Mouse (Mus musculus): ENCODE results near the gene 4930438A08Rik. TPM values are rescaled to one million over a fixed set of nuclear protein-coding genes. Genes with fewer than 3 reads are reported as not detected.
A peak's percentile ranks its signal among the peaks of the same experiment; 100 is the strongest.

Gene 4930438A08Rik
- polyA plus RNA-seq, 2 experiments = 0.09 to 0.47 TPM

DNA sequence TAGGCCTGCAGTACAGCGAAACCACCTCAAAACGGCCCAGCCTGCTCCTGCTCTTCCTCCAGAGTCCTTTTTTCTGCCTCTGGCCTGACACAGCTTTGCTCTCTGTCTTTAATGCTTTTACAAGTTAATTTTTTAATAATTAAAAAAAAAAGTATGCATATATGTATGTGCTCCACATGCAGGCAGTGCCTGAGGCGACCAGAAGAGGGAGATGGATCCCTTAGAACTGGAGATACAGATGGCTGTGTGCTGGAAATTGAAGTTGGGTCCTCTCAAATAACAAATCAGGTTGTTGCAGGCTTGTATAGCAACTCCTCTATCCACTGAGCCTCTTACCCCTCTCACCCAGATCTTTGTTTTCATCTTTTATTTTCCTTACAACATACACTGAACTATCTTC is 52.2 kb downstream of the 4930438A08Rik start:
- Histone ChIP-seq H3K9ac (ENCODE audit: low read depth, low read length, severe bottlenecking) (no peak overlapping the region), H3K27ac (replicated peaks; ENCODE audit: low read depth, low read length) (no peak overlapping the region), H3K4me2 (replicated peaks; ENCODE audit: low read depth, low read length, severe bottlenecking) (no peak overlapping the region), H3K4me1 (ENCODE audit: control insufficient read depth, insufficient read depth, low read length) (peaks cover 23% of the 10 kb centered on the region), H3K36me3 (ENCODE audit: control insufficient read depth, insufficient read depth, low read length) (peaks cover 8% of the 10 kb centered on the region; the same call in 1 of the 2 replicates), H3K4me3 (replicated peaks; ENCODE audit: low read length) (no peak overlapping the region), H3K9me3 (ENCODE audit: control insufficient read depth, low read length) (no peaks in the 10 kb centered on the region), H3K27me3 (ENCODE audit: control insufficient read depth, insufficient read depth, low read length) (no peaks in the 10 kb centered on the region)
- ATAC-seq (ENCODE audit: low FRiP score, low read depth) (no peak), DNase-seq (ENCODE audit: low spot score) (no peak)
- 100% methylated on average over 3 of the region's 3 CpGs for WGBS
- no peak for TF ChIP-seq POLR2A (IDR thresholded peaks at IDR 0.05; ENCODE audit: borderline replicate concordance, extremely low read depth, insufficient read depth, insufficient read length)

DNA sequence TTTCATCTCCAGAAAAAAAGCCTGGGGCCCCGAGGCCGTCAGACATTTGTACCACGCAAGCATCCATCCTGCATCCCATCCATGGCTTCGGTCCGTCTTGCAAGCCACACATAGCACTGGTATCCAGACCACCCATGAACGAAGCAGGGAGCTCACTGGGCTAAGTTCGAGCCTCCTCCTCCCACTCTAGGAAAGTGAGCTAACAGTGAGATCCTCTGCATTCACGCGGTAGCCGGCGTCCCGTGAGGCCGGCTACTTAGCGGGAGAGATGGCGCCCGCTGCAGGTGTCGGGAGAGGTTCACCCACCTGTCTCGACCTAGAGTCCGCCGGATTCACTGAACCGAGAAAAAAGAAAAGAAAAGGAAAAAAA is 55.3 kb downstream of the 4930438A08Rik start:
- WGBS = under 1% methylated on average over 21 of the region's 21 CpGs
- TF ChIP-seq POLR2A (IDR thresholded peaks at IDR 0.05; ENCODE audit: borderline replicate concordance, extremely low read depth, insufficient read depth, insufficient read length) = no peak

DNA sequence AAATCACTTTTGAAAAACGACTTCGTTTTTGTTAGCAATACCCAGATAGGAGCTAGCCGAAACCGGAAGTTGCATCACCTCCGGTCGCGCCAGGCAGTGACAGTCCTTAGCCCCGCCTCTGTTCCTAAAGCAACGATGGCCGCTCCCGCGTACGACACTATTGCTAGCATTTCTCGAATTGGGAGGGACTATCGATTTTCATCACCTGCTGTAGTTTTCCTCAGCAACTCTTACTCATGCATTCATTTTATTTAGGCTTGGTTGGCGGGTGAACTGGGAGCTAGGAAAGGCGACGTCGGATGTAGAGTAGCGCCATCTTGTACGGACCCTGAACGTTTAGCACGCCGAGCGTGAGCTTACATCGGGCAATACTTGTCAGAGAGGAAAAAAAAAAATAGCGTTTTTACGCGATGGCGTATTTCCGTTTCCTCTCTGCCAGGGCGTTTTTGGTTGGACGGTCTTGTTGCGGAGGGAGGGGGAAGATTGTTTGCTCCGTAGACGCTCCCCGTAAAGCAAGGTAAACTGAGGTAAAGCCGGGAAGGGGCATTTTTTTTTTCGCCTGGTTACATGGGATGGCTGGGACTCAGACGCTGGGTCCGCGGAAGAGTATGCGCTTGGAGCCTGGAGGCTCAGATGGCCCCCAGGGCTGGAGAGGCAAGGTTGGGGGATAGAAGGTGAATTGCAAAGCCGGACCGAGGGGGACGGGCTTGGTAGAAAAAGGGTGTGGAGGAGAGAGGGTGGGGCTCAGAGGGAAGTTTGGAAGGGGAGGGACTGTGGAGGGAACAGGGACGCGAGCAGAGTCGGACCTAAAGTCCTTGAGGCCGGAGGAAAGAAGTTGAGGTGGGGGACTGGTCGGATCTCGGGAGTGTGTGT is 55.9 kb downstream of the 4930438A08Rik start, which contains the start of the genes Zfp672 and Sh3bp5l:
TSS of gene Zfp672 (minus strand) at position 64 of the 873 bp plus-strand sequence.
TSS of gene Sh3bp5l (plus strand) at position 449 of the 873 bp plus-strand sequence.
- 3% methylated on average over 52 of the region's 52 CpGs for WGBS
- Histone ChIP-seq H3K9ac (ENCODE audit: low read depth, low read length, severe bottlenecking) (peak within 1 kb of the TSS; percentile 77), H3K9me3 (ENCODE audit: control insufficient read depth, low read length) (no peaks in the 10 kb centered on the region), H3K4me1 (ENCODE audit: control insufficient read depth, insufficient read depth, low read length) (peaks cover 12% of the 10 kb centered on the region), H3K4me2 (replicated peaks; ENCODE audit: low read depth, low read length, severe bottlenecking) (peak within 1 kb of the TSS; percentile 60), H3K27ac (replicated peaks; ENCODE audit: low read depth, low read length) (peak within 1 kb of the TSS; percentile 67), H3K4me3 (replicated peaks; ENCODE audit: low read length) (peak within 1 kb of the TSS; percentile 79), H3K27me3 (ENCODE audit: control insufficient read depth, insufficient read depth, low read length) (no peaks in the 10 kb centered on the region), H3K36me3 (ENCODE audit: control insufficient read depth, insufficient read depth, low read length) (peaks cover 36% of the 10 kb centered on the region)
- TF ChIP-seq POLR2A (IDR thresholded peaks at IDR 0.05; ENCODE audit: borderline replicate concordance, extremely low read depth, insufficient read depth, insufficient read length) = peak; percentile 65; the same call in 1 of the 2 replicates
- DNase-seq (ENCODE audit: low spot score) (peak; percentile 98), ATAC-seq (ENCODE audit: low FRiP score, low read depth) (peak; percentile 95)

More for the DNA sequence above, 55.3 kb downstream of the 4930438A08Rik start:
- H3K4me2 ChIP-seq (replicated peaks; ENCODE audit: low read depth, low read length, severe bottlenecking) = peak overlapping the region; percentile 60
- peak overlapping the region; percentile 77 for H3K9ac ChIP-seq (ENCODE audit: low read depth, low read length, severe bottlenecking)
- peak overlapping the region; percentile 67 for H3K27ac ChIP-seq (replicated peaks; ENCODE audit: low read depth, low read length)
- no peaks in the 10 kb centered on the region for H3K9me3 ChIP-seq (ENCODE audit: control insufficient read depth, low read length)
- H3K4me3 ChIP-seq (replicated peaks; ENCODE audit: low read length) = peak overlapping the region; percentile 79
- peaks cover 12% of the 10 kb centered on the region for H3K4me1 ChIP-seq (ENCODE audit: control insufficient read depth, insufficient read depth, low read length)
- DNase-seq (ENCODE audit: low spot score) (peak; percentile 12), ATAC-seq (ENCODE audit: low FRiP score, low read depth) (0 out of 2 replicates have a peak, but pooled peaks have one; percentile 5)
- peaks cover 34% of the 10 kb centered on the region for H3K36me3 ChIP-seq (ENCODE audit: control insufficient read depth, insufficient read depth, low read length)
- no peaks in the 10 kb centered on the region for H3K27me3 ChIP-seq (ENCODE audit: control insufficient read depth, insufficient read depth, low read length)

DNA sequence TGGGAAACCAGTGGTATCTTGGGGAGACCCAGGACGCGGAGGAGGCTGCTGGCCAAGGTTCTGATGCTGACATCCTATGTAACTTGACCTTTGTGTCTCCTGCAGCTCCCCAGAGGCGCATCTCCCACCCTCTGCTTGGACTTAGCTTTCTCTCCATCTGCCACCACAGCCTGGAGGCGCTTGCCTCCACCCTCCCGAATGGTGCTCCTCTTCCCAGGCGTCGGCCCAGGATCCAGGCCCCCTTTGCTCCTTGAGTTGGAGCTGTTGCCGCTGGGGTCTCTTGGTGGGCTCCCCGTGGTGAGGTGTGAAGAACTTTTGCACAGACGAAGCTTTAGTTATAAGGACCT is 56.5 kb downstream of the 4930438A08Rik start:
- Histone ChIP-seq H3K9ac (ENCODE audit: low read depth, low read length, severe bottlenecking) (peak overlapping the region; percentile 77), H3K27me3 (ENCODE audit: control insufficient read depth, insufficient read depth, low read length) (no peaks in the 10 kb centered on the region), H3K36me3 (ENCODE audit: control insufficient read depth, insufficient read depth, low read length) (peaks cover 40% of the 10 kb centered on the region), H3K27ac (replicated peaks; ENCODE audit: low read depth, low read length) (0 out of 2 replicates have a peak overlapping the region, but pooled peaks have one; percentile 65), H3K4me2 (replicated peaks; ENCODE audit: low read depth, low read length, severe bottlenecking) (peak overlapping the region; percentile 60), H3K4me3 (replicated peaks; ENCODE audit: low read length) (peak overlapping the region; percentile 79), H3K9me3 (ENCODE audit: control insufficient read depth, low read length) (no peaks in the 10 kb centered on the region), H3K4me1 (ENCODE audit: control insufficient read depth, insufficient read depth, low read length) (peaks cover 12% of the 10 kb centered on the region)
- DNase-seq (ENCODE audit: low spot score) = no peak
- no peak for ATAC-seq (ENCODE audit: low FRiP score, low read depth)
- WGBS = 21% methylated on average over 10 of the region's 10 CpGs
- no peak for TF ChIP-seq POLR2A (IDR thresholded peaks at IDR 0.05; ENCODE audit: borderline replicate concordance, extremely low read depth, insufficient read depth, insufficient read length)

DNA sequence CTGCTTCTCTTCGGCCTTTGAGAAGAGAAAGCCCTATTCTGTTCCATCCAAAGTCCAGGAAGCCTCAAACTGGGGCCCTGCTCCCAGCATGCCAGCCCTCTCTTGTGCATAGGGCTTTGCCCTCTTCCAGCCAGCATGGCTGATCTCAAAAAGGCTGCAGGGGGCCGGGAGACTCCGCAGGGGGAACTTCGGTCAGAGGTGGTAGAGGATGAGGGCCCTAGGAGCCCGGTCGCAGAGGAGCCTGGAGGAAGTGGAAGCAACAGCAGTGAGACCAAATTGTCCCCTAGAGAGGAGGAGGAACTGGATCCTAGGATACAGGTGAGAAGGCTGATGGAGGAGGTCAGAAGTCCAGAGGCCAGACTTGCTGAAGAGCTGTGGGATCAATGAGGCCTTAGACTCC is 56.9 kb downstream of the 4930438A08Rik start:
- WGBS = 85% methylated on average over 6 of the region's 6 CpGs
- no peak for TF ChIP-seq POLR2A (IDR thresholded peaks at IDR 0.05; ENCODE audit: borderline replicate concordance, extremely low read depth, insufficient read depth, insufficient read length)
- peak overlapping the region; percentile 77 for H3K9ac ChIP-seq (ENCODE audit: low read depth, low read length, severe bottlenecking)
- peak overlapping the region; percentile 60 for H3K4me2 ChIP-seq (replicated peaks; ENCODE audit: low read depth, low read length, severe bottlenecking)
- no peak for DNase-seq (ENCODE audit: low spot score)
- peak overlapping the region; percentile 79 for H3K4me3 ChIP-seq (replicated peaks; ENCODE audit: low read length)
- no peaks in the 10 kb centered on the region for H3K9me3 ChIP-seq (ENCODE audit: control insufficient read depth, low read length)
- ATAC-seq (ENCODE audit: low FRiP score, low read depth) = no peak
- no peak overlapping the region for H3K27ac ChIP-seq (replicated peaks; ENCODE audit: low read depth, low read length)
- H3K4me1 ChIP-seq (ENCODE audit: control insufficient read depth, insufficient read depth, low read length) = peaks cover 12% of the 10 kb centered on the region
- H3K36me3 ChIP-seq (ENCODE audit: control insufficient read depth, insufficient read depth, low read length) = peaks cover 44% of the 10 kb centered on the region
- H3K27me3 ChIP-seq (ENCODE audit: control insufficient read depth, insufficient read depth, low read length) = no peaks in the 10 kb centered on the region

All from limb, embryonic 14.5 days (tissue).